9 mouse cellular contexts compared by ENCODE assay signal in genomic region chr4:115984111-115984510, GRCm38 (mm10). TPM values are rescaled to one million over a fixed set of nuclear protein-coding genes. Genes with fewer than 3 reads are reported as not detected.
DNase-seq lines count a peak whose midpoint lies in the region; ATAC-seq lines count a peak whose summit lies in the region.
"Had no signal": no experiment of that assay in that cellular context is flagged by ENCODE, and none has a peak within 500 bp of the region (broad histone marks: within the 10 kb centered on the region; RNA-seq: fewer than 3 reads in every experiment).

No protein-coding gene starts in this region.

- H3K4me3 ChIP-seq in hindbrain, embryonic 14.5 days (replicated peaks; ENCODE audit: low read length) = no peak overlapping the region

- no peaks in the 10 kb centered on the region for H3K36me3 ChIP-seq in hindbrain, embryonic 14.5 days (replicated peaks; ENCODE audit: control insufficient read depth, insufficient read depth)

- peak; percentile 75 for DNase-seq in Muller cell, postnatal 12 days (ENCODE audit: inconsistent ontology term)
- peak; percentile 83 for DNase-seq in cerebellum, adult 9-10 months
- DNase-seq in frontal cortex, postnatal 36 days (ENCODE audit: low spot score in 2 of 2) = peak; percentile 84 to 87
- peak; percentile 93 for DNase-seq in hindbrain, embryonic 14.5 days (ENCODE audit: low spot score)
- peak; percentile 75 to 80 for DNase-seq in layer of hippocampus, postnatal 14 days (ENCODE audit: low spot score in 2 of 2)
- peak; percentile 92 for DNase-seq in lung, postnatal 36 days
- peak; percentile 78 for DNase-seq in right cerebral cortex, adult 18-20 months
- DNase-seq in urinary bladder, adult 2 months (ENCODE audit: low spot score) = peak; percentile 68

- H3K9ac ChIP-seq in hindbrain, embryonic 14.5 days = no peak overlapping the region

- no peak overlapping the region for H3K4me2 ChIP-seq in hindbrain, embryonic 14.5 days (replicated peaks)

- ATAC-seq in hindbrain, embryonic 14.5 days (ENCODE audit: low FRiP score) = peak; percentile 35; the same call in 1 of the 2 replicates

- H3K4me1 ChIP-seq in hindbrain, embryonic 14.5 days (replicated peaks; ENCODE audit: control insufficient read depth, insufficient read depth, low read length) = peaks cover 7% of the 10 kb centered on the region; the same call in 1 of the 2 replicates

- H3K27ac ChIP-seq in hindbrain, embryonic 14.5 days = no peak overlapping the region
- H3K27ac ChIP-seq: macrophage had no signal

- H3K27me3 ChIP-seq in hindbrain, embryonic 14.5 days (ENCODE audit: control insufficient read depth, insufficient read depth, low read length) = peaks cover 60% of the 10 kb centered on the region

- H3K9me3 ChIP-seq in hindbrain, embryonic 14.5 days (ENCODE audit: control insufficient read depth, low read length) = no peaks in the 10 kb centered on the region

- WGBS in hindbrain, embryonic 14.5 days = 3% methylated on average over 13 of the region's 13 CpGs

RNA-seq across cellular contexts. Expression of gene Faah, which starts 33.6 kb away (rescaled TPM):
- polyA plus RNA-seq in hindbrain, embryonic 14.5 days (2014; fragmentation: Nextera tagmentation; extraction: Ambion mirVana) = 18.0 and 18.5 TPM in 2 replicates
- total RNA-seq in layer of hippocampus, postnatal 14 days (2021) = 100 to 1,000 TPM; 123 to 126 TPM
- polyA plus RNA-seq in urinary bladder, adult 2 months (2012; rRNA removed) = 11.9 and 14.2 TPM in 2 replicates

RNA-seq across cellular contexts. Expression of gene Dmbx1, which starts 44.4 kb away (rescaled TPM):
- polyA plus RNA-seq in hindbrain, embryonic 14.5 days (2014; fragmentation: Nextera tagmentation; extraction: Ambion mirVana) = 2.7 and 3.3 TPM in 2 replicates
- total RNA-seq in layer of hippocampus, postnatal 14 days (2021) = under 1 TPM; 0.14 to 0.21 TPM
- polyA plus RNA-seq in urinary bladder, adult 2 months (2012; rRNA removed) = not detected in 2 replicates
- polyA plus RNA-seq: macrophage had no signal
